ENCODE assay signal across 8 mouse cellular contexts in genomic region chrX:164066185-164066584, GRCm38 (mm10). TPM values are rescaled to one million over a fixed set of nuclear protein-coding genes. Genes with fewer than 3 reads are reported as not detected.
A peak's percentile ranks its signal among the peaks of the same experiment; 100 is the strongest.
DNase-seq lines count a peak whose midpoint lies in the region; ATAC-seq and TF ChIP-seq lines count a peak whose summit lies in the region.

No protein-coding gene starts in this region.

- peak; percentile 76 for ATAC-seq in G1E (ENCODE audit: extremely low read depth, insufficient number of reproducible peaks, low FRiP score, poor library complexity, severe bottlenecking)
- ATAC-seq in forebrain, embryonic 12.5 days (ENCODE audit: low FRiP score) = peak; percentile 51; the same call in 1 of the 2 replicates
- peak; percentile 71; the same call in 1 of the 2 replicates for ATAC-seq in hindbrain, embryonic 14.5 days (ENCODE audit: low FRiP score)

- no peak overlapping the region for H3K9ac ChIP-seq in forebrain, embryonic 12.5 days
- H3K9ac ChIP-seq in hindbrain, embryonic 14.5 days = no peak overlapping the region

- no peaks in the 10 kb centered on the region for H3K27me3 ChIP-seq in G1E (ENCODE audit: insufficient read depth, low read length)
- peaks cover 10% of the 10 kb centered on the region; the same call in 1 of the 2 replicates for H3K27me3 ChIP-seq in forebrain, embryonic 12.5 days
- H3K27me3 ChIP-seq in hindbrain, embryonic 14.5 days (ENCODE audit: control insufficient read depth, insufficient read depth, low read length) = no peaks in the 10 kb centered on the region; the same call in 1 of the 2 replicates

- DNase-seq in G1E (ENCODE audit: low spot score) = no peak
- DNase-seq in c-Kit-negative CD71-positive TER-119-positive erythroid progenitor cells, embryonic 14.5 days (ENCODE audit: low read depth, low spot score) = peak; percentile 54
- peak; percentile 81 for DNase-seq in hindbrain, embryonic 14.5 days (ENCODE audit: low spot score)
- DNase-seq in layer of hippocampus, postnatal 14 days (ENCODE audit: low spot score in 2 of 2) = peak; percentile 21 to 67
- DNase-seq in lung, postnatal 14 days = peak; percentile 83
- peak; percentile 24 to 74 for DNase-seq in right cerebral cortex, adult 2 months (ENCODE audit: low spot score in 2 of 2)
- peak; percentile 70 for DNase-seq in urinary bladder, postnatal 14 days (ENCODE audit: low spot score)

- no peak overlapping the region for H3K4me2 ChIP-seq in forebrain, embryonic 12.5 days
- H3K4me2 ChIP-seq in hindbrain, embryonic 14.5 days (replicated peaks) = no peak overlapping the region

- no peak overlapping the region for H3K4me3 ChIP-seq in G1E (ENCODE audit: low read depth, low read length)
- no peak overlapping the region for H3K4me3 ChIP-seq in forebrain, embryonic 12.5 days (replicated peaks)
- no peak overlapping the region for H3K4me3 ChIP-seq in hindbrain, embryonic 14.5 days (replicated peaks; ENCODE audit: low read length)

- H3K9me3 ChIP-seq in G1E (replicated peaks) = no peaks in the 10 kb centered on the region
- H3K9me3 ChIP-seq in forebrain, embryonic 12.5 days = no peaks in the 10 kb centered on the region
- H3K9me3 ChIP-seq in hindbrain, embryonic 14.5 days (ENCODE audit: control insufficient read depth, low read length) = no peaks in the 10 kb centered on the region

- WGBS in forebrain, embryonic 12.5 days = 9% methylated on average over 2 of the region's 2 CpGs
- WGBS in hindbrain, embryonic 14.5 days = 11% methylated on average over 2 of the region's 2 CpGs

- no peaks in the 10 kb centered on the region for H3K4me1 ChIP-seq in G1E (ENCODE audit: insufficient read depth, low read depth, low read length)
- H3K4me1 ChIP-seq in forebrain, embryonic 12.5 days = no peaks in the 10 kb centered on the region
- no peaks in the 10 kb centered on the region for H3K4me1 ChIP-seq in hindbrain, embryonic 14.5 days (replicated peaks; ENCODE audit: control insufficient read depth, insufficient read depth, low read length)

- peak; percentile 65 for TF ChIP-seq CTCF in G1E (IDR thresholded peaks at IDR 0.05; ENCODE audit: low read depth, low read length)

- peaks cover 7% of the 10 kb centered on the region for H3K36me3 ChIP-seq in G1E (replicated peaks)
- H3K36me3 ChIP-seq in forebrain, embryonic 12.5 days (replicated peaks) = peaks cover 1% of the 10 kb centered on the region; the same call in 1 of the 2 replicates
- no peaks in the 10 kb centered on the region; the same call in 1 of the 2 replicates for H3K36me3 ChIP-seq in hindbrain, embryonic 14.5 days (replicated peaks; ENCODE audit: control insufficient read depth, insufficient read depth)

- H3K27ac ChIP-seq in forebrain, embryonic 12.5 days = no peak overlapping the region
- no peak overlapping the region for H3K27ac ChIP-seq in hindbrain, embryonic 14.5 days

RNA-seq across cellular contexts. Expression of gene Siah1b, which starts 10.1 kb away (rescaled TPM):
- 17.5 and 19.5 TPM in 2 replicates for total RNA-seq in G1E (2014; fragmentation: Nextera tagmentation)
- 17.8 and 19.3 TPM in 2 replicates for total RNA-seq in G1E (2017)
- polyA plus RNA-seq in G1E (2012) = 20.6 and 32.9 TPM in 2 replicates
- polyA plus RNA-seq in forebrain, embryonic 12.5 days (2016; fragmentation: Nextera tagmentation; extraction: Ambion mirVana) = 45.2 and 46.6 TPM in 2 replicates
- polyA plus RNA-seq in hindbrain, embryonic 14.5 days (2014; fragmentation: Nextera tagmentation; extraction: Ambion mirVana) = 19.1 and 19.8 TPM in 2 replicates
- 10 to 100 TPM; 10.5 to 13.6 TPM for total RNA-seq in layer of hippocampus, postnatal 14 days (2021)

RNA-seq across cellular contexts. Expression of gene Cltrn, which starts 22.4 kb away (rescaled TPM):
- total RNA-seq in G1E (2014; fragmentation: Nextera tagmentation) = not detected in 2 replicates
- total RNA-seq in G1E (2017) = 0.29 and 0.49 TPM in 2 replicates
- 0.04 TPM in 1 of 2 replicates, not detected in the other for polyA plus RNA-seq in G1E (2012)
- 0.15 TPM in 1 of 2 replicates, not detected in the other for polyA plus RNA-seq in forebrain, embryonic 12.5 days (2016; fragmentation: Nextera tagmentation; extraction: Ambion mirVana)
- 0.27 and 0.92 TPM in 2 replicates for polyA plus RNA-seq in hindbrain, embryonic 14.5 days (2014; fragmentation: Nextera tagmentation; extraction: Ambion mirVana)
- total RNA-seq in layer of hippocampus, postnatal 14 days (2021) = not detected

RNA-seq across cellular contexts. Expression of gene Car5b, which starts 38.4 kb away (rescaled TPM):
- 0.23 and 0.39 TPM in 2 replicates for total RNA-seq in G1E (2014; fragmentation: Nextera tagmentation)
- 0.29 and 0.33 TPM in 2 replicates for total RNA-seq in G1E (2017)
- not detected in 2 replicates for polyA plus RNA-seq in G1E (2012)
- polyA plus RNA-seq in forebrain, embryonic 12.5 days (2016; fragmentation: Nextera tagmentation; extraction: Ambion mirVana) = 0.19 and 0.42 TPM in 2 replicates
- polyA plus RNA-seq in hindbrain, embryonic 14.5 days (2014; fragmentation: Nextera tagmentation; extraction: Ambion mirVana) = 0.95 and 1.1 TPM in 2 replicates
- 1 to 10 TPM; 3.0 to 3.6 TPM for total RNA-seq in layer of hippocampus, postnatal 14 days (2021)
